Mouse (Mus musculus) midbrain, postnatal 0 days (tissue): ENCODE results near the gene Carns1. TPM values are rescaled to one million over a fixed set of nuclear protein-coding genes. Genes with fewer than 3 reads are reported as not detected.

Experiments
- ATAC-seq: fragments of 200-750 bp; cut with Nextera tagmentation; 2 replicates; pipeline ENCODE4 v1.8.0; 2017; ENCODE audit warnings: moderate number of reproducible peaks, mild to moderate bottlenecking, moderate TSS enrichment, moderate library complexity; ENCODE audit not compliant: low FRiP score
- DNase-seq: peaks from one replicate; pipeline ENCODE4 v3.0.0-alpha.2; 2015; ENCODE audit warnings: low spot score
- H3K27ac ChIP-seq: fragments of 300-500 bp; sonication (generic); 2 replicates; pipeline ENCODE4 v1.5.1; 2014; ENCODE audit warnings: low read depth, mild to moderate bottlenecking, low read length, mixed read lengths
- H3K27me3 ChIP-seq: fragments of 300-500 bp; sonication (generic); 2 replicates; pipeline ENCODE4 v1.6.1; 2014; ENCODE audit warnings: low read length, control low read depth, mixed read lengths; ENCODE audit not compliant: insufficient read depth
- H3K36me3 ChIP-seq: fragments of 300-500 bp; sonication (generic); 2 replicates; pipeline ENCODE4 v1.6.1; 2014; ENCODE audit warnings: low read length, control low read depth, mixed read lengths; ENCODE audit not compliant: insufficient read depth
- H3K4me1 ChIP-seq: fragments of 300-500 bp; sonication (generic); 2 replicates; pipeline ENCODE4 v1.6.1; 2014; ENCODE audit warnings: mild to moderate bottlenecking, control low read depth, antibody characterized with exemption, low read length, mixed read lengths; ENCODE audit not compliant: insufficient read depth
- H3K4me2 ChIP-seq: fragments of 300-500 bp; sonication (generic); 2 replicates; pipeline ENCODE4 v1.6.1; 2014; ENCODE audit warnings: low read depth, mild to moderate bottlenecking, low read length, mixed read lengths; ENCODE audit not compliant: poor library complexity, severe bottlenecking
- H3K4me3 ChIP-seq: fragments of 300-500 bp; sonication (generic); 2 replicates; pipeline ENCODE4 v1.5.1; 2014; ENCODE audit warnings: low read depth, mild to moderate bottlenecking, low read length, moderate library complexity
- H3K9ac ChIP-seq: fragments of 300-500 bp; sonication (generic); replicated peaks from 2 replicates; pipeline ENCODE4 v1.6.1; 2014; ENCODE audit warnings: mild to moderate bottlenecking, low read length, moderate library complexity, mixed read lengths; ENCODE audit not compliant: poor library complexity, severe bottlenecking
- H3K9me3 ChIP-seq: fragments of 300-500 bp; sonication (generic); 2 replicates; pipeline ENCODE4 v1.6.1; 2016; ENCODE audit warnings: low read length, control low read depth
- CTCF ChIP-seq: IDR thresholded peaks from 2 replicates; pipeline ENCODE4 v1.5.1; 2016; ENCODE audit warnings: antibody characterized with exemption, mild to moderate bottlenecking
- WGBS: fragments of 180-500 bp; shearing (Covaris S2); extraction: QIAGEN DNeasy Blood & Tissue Kit; methylation state at CpG from one replicate; pipeline ENCODE4 v1.1.7; 2014; 5-methylcytosine and 5-hydroxymethylcytosine counted together
- polyA plus RNA-seq: library from polyadenylated mRNA; unstranded; fragments of >200 nt; fragmentation: Nextera tagmentation; extraction: Ambion mirVana; gene quantifications from 2 replicates; pipeline ENCODE4 v1.2.1, GENCODE M21; 2015
- total RNA-seq: library from RNA; depleted of rRNA; stranded (reverse); fragments of >200 nt; gene quantifications from 2 replicates; pipeline ENCODE4 v1.2.3, GENCODE M21; 2014

Gene Carns1
- total and polyA plus RNA-seq, 2 experiments from 2014 or later: 6.6 to 6.9 TPM

DNA sequence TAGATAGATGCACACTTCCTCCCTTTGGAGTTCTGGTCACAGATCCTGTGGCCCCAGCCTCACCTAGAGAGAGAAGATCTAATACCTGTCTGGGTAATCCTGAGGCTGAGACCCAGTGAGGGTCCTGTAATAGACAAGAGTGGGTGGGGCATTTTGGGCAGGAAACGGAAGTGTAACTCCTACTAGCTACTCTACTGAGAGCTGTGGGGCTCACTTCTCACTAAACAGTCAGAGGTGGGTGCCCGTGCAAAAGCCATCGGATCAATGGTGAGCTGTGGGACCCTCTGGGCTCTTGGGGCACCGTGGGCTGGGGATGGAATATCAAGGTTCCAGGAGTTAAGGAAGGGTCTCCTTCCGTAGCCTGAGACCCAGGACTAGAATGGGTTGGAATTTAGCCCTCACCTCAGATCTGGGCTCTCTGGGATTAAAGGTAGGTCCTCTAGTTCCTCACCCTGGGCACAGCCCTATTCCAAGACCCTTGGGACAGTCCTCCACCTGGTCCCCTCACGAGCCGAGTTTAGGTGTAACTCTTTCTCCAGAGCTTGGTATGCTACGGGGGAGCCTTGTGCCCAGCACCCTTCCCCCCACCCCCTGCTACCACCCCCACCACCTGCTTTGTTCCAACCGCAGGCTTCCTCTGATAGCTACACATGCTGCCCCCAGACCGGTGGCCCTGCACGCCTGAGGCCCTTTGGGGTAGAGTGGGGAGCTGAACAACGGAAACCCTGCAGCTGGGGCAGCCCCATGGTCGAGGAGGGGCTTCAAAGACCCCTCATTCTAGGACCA, 20.6 kb downstream of the Carns1 start:
- no peaks in the 10 kb centered on the region for H3K9me3 ChIP-seq
- no peak for TF ChIP-seq CTCF

DNA sequence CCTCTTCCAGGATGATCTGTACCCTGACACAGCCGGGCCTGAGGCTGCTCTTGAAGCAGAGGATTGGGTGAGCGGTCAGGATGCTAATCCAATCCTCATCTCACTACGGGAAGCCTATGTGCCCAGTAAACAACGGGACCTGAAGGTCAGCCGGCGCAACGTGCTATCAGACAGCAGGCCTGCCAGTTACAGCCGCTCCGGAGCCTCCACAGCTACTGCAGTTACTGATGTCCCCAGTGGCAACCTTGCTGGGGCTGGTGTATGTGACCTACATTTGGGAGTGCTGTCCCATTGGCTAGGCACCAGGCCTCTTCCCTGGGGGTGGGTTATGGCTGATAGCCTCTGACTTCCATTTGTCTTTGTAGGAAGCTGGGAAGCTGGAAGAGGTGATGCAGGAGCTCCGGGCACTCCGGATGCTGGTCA, 22.0 kb downstream of the Carns1 start, which contains the start of gene Ptprcap:
Gene Ptprcap (plus strand): TSS at position 373 of the 423 bp plus-strand sequence.
- Histone ChIP-seq H3K27me3 (no peaks in the 10 kb centered on the region), H3K36me3 (peaks cover 52% of the 10 kb centered on the region), H3K4me1 (peaks cover 7% of the 10 kb centered on the region; the same call in 1 of the 2 replicates), H3K27ac (0 out of 2 replicates have a peak within 1 kb of the TSS, but pooled peaks have one; percentile 4), H3K9ac (no peak within 1 kb of the TSS), H3K9me3 (no peaks in the 10 kb centered on the region), H3K4me2 (no peak within 1 kb of the TSS), H3K4me3 (no peak within 1 kb of the TSS)
- TF ChIP-seq CTCF: no peak
- WGBS: 72% methylated on average over 11 of the region's 11 CpGs
- ATAC-seq (no peak), DNase-seq (peak; percentile 33)

More for the DNA sequence above, 20.6 kb downstream of the Carns1 start:
- no peak overlapping the region for H3K9ac ChIP-seq
- ATAC-seq: no peak
- H3K27me3 ChIP-seq: no peaks in the 10 kb centered on the region
- H3K4me1 ChIP-seq: peaks cover under 1% of the 10 kb centered on the region; the same call in 1 of the 2 replicates
- no peak overlapping the region for H3K27ac ChIP-seq
- peaks cover 65% of the 10 kb centered on the region for H3K36me3 ChIP-seq
- no peak overlapping the region for H3K4me3 ChIP-seq
- WGBS: 88% methylated on average over 13 of the region's 13 CpGs
- H3K4me2 ChIP-seq: no peak overlapping the region
- DNase-seq: no peak

DNA sequence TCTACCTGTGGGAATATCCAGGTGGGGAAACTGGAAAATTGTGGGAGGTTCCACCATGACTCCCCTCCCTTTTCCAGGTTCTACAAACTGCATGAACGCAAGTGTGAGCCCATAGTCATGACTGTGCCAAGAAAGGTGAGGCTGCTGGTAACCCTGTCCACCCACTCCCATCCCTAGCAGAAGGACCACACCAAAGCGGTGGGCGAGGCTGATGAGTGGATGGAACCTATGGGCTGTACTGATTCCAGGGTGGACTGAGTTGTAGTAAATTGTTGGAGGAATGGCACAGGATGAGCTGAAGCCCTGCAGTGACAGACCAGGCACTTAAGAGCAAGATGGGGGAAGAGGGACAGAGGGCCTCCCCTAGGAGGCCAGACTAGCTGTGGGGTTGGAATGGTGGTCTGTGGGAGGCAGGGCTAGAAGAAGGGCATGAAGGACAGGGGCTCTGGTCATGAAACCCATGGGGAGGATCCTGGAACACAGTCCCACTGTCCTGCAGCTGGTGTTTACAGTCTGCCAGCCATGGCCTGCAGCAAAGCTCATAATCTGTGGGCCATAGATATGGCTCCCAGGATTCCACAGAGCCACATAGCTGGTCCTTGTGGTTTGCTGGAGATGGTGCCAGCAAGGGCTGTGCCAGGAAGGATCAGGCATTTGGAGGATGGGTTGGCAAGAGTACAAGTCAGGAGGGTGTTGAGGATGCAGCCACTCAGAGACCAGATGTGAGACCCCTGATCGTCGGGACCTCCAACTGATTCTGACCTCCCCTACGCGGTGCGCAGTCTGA, 22.6 kb downstream of the Carns1 start:
- 0 out of 2 replicates have a peak overlapping the region, but pooled peaks have one; percentile 4 for H3K27ac ChIP-seq
- peaks cover 46% of the 10 kb centered on the region for H3K36me3 ChIP-seq
- no peak overlapping the region for H3K4me3 ChIP-seq

DNA sequence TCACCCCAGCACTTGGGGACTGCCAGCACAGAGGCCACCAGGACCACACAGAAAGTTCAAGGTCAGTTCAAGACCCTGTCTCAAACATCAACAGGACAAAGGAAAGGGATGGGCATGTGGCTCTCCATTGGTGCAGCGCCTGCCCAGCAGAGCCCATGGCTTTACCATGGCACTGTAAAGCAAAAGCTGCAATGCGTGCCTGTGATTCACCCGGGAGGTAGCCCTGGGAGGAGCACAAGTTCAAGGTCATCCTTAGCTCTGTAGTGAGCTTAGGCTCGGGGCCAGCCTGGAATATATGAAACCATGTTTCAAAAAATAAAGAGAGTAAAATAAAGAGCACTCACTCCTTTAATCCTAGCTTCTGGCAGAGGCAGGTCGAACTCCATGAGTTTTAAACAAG, 23.4 kb downstream of the Carns1 start:
- Histone ChIP-seq H3K27ac (no peak overlapping the region), H3K27me3 (no peaks in the 10 kb centered on the region), H3K36me3 (peaks cover 38% of the 10 kb centered on the region), H3K4me2 (no peak overlapping the region), H3K9ac (0 out of 2 replicates have a peak overlapping the region, but pooled peaks have one; percentile 24), H3K9me3 (no peaks in the 10 kb centered on the region), H3K4me1 (peaks cover 7% of the 10 kb centered on the region; the same call in 1 of the 2 replicates), H3K4me3 (no peak overlapping the region)
- no peak for TF ChIP-seq CTCF
- ATAC-seq: no peak
- WGBS: 89% methylated on average over 5 of the region's 5 CpGs
- DNase-seq: no peak

More for the DNA sequence above, 22.6 kb downstream of the Carns1 start:
- Histone ChIP-seq H3K9me3 (no peaks in the 10 kb centered on the region), H3K27me3 (no peaks in the 10 kb centered on the region), H3K4me1 (peaks cover 7% of the 10 kb centered on the region; the same call in 1 of the 2 replicates), H3K4me2 (no peak overlapping the region), H3K9ac (no peak overlapping the region)
- DNase-seq: no peak
- TF ChIP-seq CTCF: no peak
- no peak for ATAC-seq
- WGBS: 98% methylated on average over 8 of the region's 8 CpGs

DNA sequence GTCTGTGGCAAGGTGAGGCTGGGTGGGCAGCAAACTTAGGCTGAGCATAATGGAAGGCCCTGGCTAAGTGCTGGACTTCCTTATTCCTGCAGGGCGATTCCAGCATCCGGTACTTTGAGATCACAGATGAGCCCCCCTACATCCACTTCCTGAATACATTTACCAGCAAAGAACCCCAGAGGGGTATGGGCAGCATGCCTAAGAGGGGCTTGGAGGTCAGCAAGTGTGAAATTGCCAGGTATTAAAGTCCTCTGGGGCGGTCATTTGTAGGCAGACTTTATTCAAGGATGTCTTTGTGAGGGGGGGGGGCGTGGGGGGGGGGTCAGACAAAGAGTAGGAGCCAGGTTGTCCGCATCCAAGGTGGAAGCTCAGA, 23.8 kb downstream of the Carns1 start:
- ATAC-seq: no peak
- Histone ChIP-seq H3K4me1 (peaks cover 7% of the 10 kb centered on the region; the same call in 1 of the 2 replicates), H3K36me3 (peaks cover 34% of the 10 kb centered on the region), H3K27me3 (no peaks in the 10 kb centered on the region), H3K4me2 (no peak overlapping the region), H3K9ac (no peak overlapping the region), H3K9me3 (no peaks in the 10 kb centered on the region), H3K4me3 (no peak overlapping the region), H3K27ac (no peak overlapping the region)
- TF ChIP-seq CTCF: no peak
- no peak for DNase-seq
- 81% methylated on average over 5 of the region's 5 CpGs for WGBS
